Mouse (Mus musculus) heart, postnatal 0 days (tissue): ENCODE measurements at regions not wholly inside any gene's neighbourhood (a gene's known extent, or its start where the extent isn't known, plus 50 kb on each side); places are given as distances from the start of the nearest gene placed in this dataset.

Experiments used
- ATAC-seq: fragments of 200-750 bp; cut with Nextera tagmentation; 2 replicates; pipeline ENCODE4 v1.8.0; 2017; ENCODE audit warnings: low read depth, moderate number of reproducible peaks, moderate library complexity; ENCODE audit not compliant: insufficient read depth
- DNase-seq: peaks from one replicate; pipeline ENCODE4 v3.0.0-alpha.2; 2016; ENCODE audit warnings: low spot score
- H3K27ac ChIP-seq: fragments of 300-500 bp; sonication (generic); 2 replicates; pipeline ENCODE4 v1.5.1; 2014; ENCODE audit warnings: low read depth, mild to moderate bottlenecking
- H3K27me3 ChIP-seq: fragments of 300-500 bp; sonication (generic); 2 replicates; pipeline ENCODE4 v1.6.1; 2014; ENCODE audit warnings: low read length, mixed read lengths; ENCODE audit not compliant: control insufficient read depth, insufficient read depth
- H3K36me3 ChIP-seq: fragments of 300-500 bp; sonication (generic); replicated peaks from 2 replicates; pipeline ENCODE4 v1.6.1; 2014; ENCODE audit warnings: low read length, mixed read lengths; ENCODE audit not compliant: control insufficient read depth, insufficient read depth
- H3K4me1 ChIP-seq: fragments of 300-500 bp; sonication (generic); 2 replicates; pipeline ENCODE4 v1.6.1; 2014; ENCODE audit warnings: antibody characterized with exemption; ENCODE audit not compliant: control insufficient read depth, insufficient read depth
- H3K4me2 ChIP-seq: fragments of 300-500 bp; sonication (generic); 2 replicates; pipeline ENCODE4 v1.6.1; 2014; ENCODE audit warnings: low read depth, mild to moderate bottlenecking, low read length, moderate library complexity
- H3K4me3 ChIP-seq: fragments of 300-500 bp; sonication (generic); 2 replicates; pipeline ENCODE4 v1.5.1; 2014; ENCODE audit warnings: low read depth, low read length
- H3K9ac ChIP-seq: fragments of 300-500 bp; sonication (generic); replicated peaks from 2 replicates; pipeline ENCODE4 v1.6.1; 2014; ENCODE audit warnings: low read depth, low read length, mixed read lengths
- H3K9me3 ChIP-seq: fragments of 300-500 bp; sonication (generic); replicated peaks from 2 replicates; pipeline ENCODE4 v1.6.1; 2016; ENCODE audit warnings: low read length; ENCODE audit not compliant: control insufficient read depth
- CTCF ChIP-seq: IDR thresholded peaks from 2 replicates; pipeline ENCODE4 v1.5.1; 2016; ENCODE audit warnings: antibody characterized with exemption, control low read depth, low read depth
- EP300 ChIP-seq: IDR thresholded peaks from 2 replicates; pipeline ENCODE4 v1.6.1; 2016; ENCODE audit warnings: antibody characterized with exemption, low read depth
- whole genome bisulfite sequencing: fragments of 180-500 bp; shearing (Covaris S2); extraction: QIAGEN DNeasy Blood & Tissue Kit; methylation state at CpG from one replicate; pipeline ENCODE4 v1.1.7; 2014; 5-methylcytosine and 5-hydroxymethylcytosine counted together

DNA sequence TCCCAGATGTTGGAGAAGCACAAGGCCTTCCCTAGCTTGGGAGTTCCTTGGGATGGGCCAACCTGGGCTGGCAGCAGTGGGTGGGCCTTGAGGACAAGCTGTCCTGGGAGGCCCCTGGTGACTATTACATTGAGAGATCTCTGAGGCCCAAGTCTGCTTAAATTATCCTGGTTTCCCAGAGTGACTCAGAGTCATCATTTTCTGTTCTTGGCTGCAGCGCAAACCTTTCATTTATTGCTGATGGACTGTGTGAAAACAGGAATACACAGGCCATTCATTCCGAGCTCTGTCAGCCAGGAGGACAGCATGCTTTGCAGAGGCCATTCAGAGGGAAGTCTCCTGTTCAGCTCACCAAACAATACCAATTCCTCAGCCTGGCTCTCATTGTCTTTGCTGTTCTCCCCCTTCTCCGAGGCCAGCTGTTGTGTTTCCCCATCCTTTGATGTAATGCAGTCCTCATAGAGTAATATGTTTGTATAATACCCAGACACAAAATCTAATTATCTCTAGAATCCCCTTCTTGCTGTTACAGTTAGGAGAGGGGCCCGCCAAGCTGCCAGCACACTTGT is 220.5 kb downstream of the Insig2 start:
- 66% methylated on average over 4 of the region's 4 CpGs for WGBS
- no peak overlapping the region for H3K4me3 ChIP-seq
- no peaks in the 10 kb centered on the region for H3K9me3 ChIP-seq

DNA sequence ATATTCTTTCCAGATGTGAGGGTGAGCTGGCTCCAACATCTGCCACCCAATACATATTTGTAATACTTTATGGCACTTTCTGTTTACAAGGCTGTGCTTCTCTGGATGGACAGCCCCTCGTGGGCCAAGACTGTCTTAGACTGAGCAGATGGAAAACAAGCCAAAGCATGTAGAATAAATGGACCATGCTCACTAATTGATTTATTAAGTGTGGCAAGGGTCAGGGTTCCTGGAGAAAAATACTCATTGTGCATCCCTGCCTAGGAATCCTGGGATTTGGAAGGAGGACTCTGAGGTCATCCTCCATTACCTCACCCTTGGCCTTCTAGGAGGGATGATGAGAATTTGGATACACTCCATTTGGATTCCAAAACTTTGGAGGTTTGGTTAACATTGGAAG is 219.9 kb downstream of the Insig2 start:
- no peak for TF ChIP-seq EP300
- TF ChIP-seq CTCF = no peak
- DNase-seq (no peak), ATAC-seq (no peak)
- Histone ChIP-seq H3K4me1 (no peaks in the 10 kb centered on the region), H3K27me3 (no peaks in the 10 kb centered on the region), H3K4me3 (no peak overlapping the region), H3K27ac (no peak overlapping the region), H3K9me3 (no peaks in the 10 kb centered on the region), H3K4me2 (no peak overlapping the region), H3K36me3 (no peaks in the 10 kb centered on the region), H3K9ac (no peak overlapping the region)
- 51% methylated on average over 1 of the region's 1 CpGs for WGBS

More for the DNA sequence above, 220.5 kb downstream of the Insig2 start:
- Histone ChIP-seq H3K4me1 (no peaks in the 10 kb centered on the region), H3K27me3 (no peaks in the 10 kb centered on the region), H3K27ac (no peak overlapping the region), H3K4me2 (no peak overlapping the region), H3K9ac (no peak overlapping the region), H3K36me3 (no peaks in the 10 kb centered on the region)
- no peak for DNase-seq
- no peak for TF ChIP-seq EP300
- TF ChIP-seq CTCF = no peak
- ATAC-seq = no peak

DNA sequence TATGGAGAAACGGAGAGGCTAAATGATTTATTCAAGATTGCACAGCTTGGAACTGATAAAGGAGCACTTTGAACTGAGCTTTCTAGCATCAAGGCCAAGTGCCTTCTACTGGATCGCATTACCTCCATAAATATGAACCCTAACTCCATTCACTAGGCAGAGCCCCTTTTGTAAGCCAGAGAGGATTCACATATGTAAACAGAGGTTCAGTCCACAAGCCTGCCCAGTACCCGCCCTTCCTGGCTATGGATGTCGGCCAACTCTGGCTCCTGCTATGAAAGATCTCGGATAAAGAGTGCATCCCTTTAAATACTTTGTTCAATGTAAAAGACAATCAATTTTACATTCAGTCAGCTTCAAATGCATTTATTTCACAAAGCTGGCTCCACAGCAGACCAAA is 215.8 kb downstream of the Insig2 start:
- Histone ChIP-seq H3K9ac (no peak overlapping the region), H3K27me3 (no peaks in the 10 kb centered on the region), H3K4me1 (no peaks in the 10 kb centered on the region), H3K4me2 (no peak overlapping the region), H3K4me3 (no peak overlapping the region), H3K27ac (no peak overlapping the region), H3K36me3 (no peaks in the 10 kb centered on the region), H3K9me3 (no peaks in the 10 kb centered on the region)
- no peak for ATAC-seq
- no peak for DNase-seq
- WGBS = 58% methylated on average over 5 of the region's 5 CpGs
- no peak for TF ChIP-seq EP300
- no peak for TF ChIP-seq CTCF

DNA sequence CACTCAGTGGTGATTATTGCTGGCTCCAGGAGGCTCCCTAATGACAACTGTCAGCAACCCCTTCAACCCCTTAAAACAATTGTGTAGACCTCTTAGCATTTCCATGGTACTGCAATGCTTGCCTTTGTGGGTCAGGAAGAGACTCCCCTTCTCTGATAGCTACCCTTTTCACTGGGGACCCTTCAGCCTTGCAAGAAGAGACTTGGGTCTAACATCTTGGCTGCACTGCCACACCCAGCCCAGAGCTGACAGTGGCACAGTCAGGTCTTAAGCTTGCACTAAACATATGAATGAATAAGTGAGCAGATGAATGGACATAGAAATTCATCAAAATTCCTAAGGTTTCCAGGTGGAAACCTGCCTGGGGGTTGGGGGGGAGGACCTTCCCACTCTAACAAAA is 209.0 kb downstream of the Insig2 start:
- TF ChIP-seq EP300 = no peak
- no peak for TF ChIP-seq CTCF
- Histone ChIP-seq H3K4me3 (no peak overlapping the region), H3K27me3 (no peaks in the 10 kb centered on the region), H3K4me2 (no peak overlapping the region), H3K36me3 (no peaks in the 10 kb centered on the region), H3K9ac (no peak overlapping the region), H3K9me3 (no peaks in the 10 kb centered on the region), H3K27ac (no peak overlapping the region), H3K4me1 (no peaks in the 10 kb centered on the region)
- ATAC-seq = no peak
- DNase-seq = no peak

DNA sequence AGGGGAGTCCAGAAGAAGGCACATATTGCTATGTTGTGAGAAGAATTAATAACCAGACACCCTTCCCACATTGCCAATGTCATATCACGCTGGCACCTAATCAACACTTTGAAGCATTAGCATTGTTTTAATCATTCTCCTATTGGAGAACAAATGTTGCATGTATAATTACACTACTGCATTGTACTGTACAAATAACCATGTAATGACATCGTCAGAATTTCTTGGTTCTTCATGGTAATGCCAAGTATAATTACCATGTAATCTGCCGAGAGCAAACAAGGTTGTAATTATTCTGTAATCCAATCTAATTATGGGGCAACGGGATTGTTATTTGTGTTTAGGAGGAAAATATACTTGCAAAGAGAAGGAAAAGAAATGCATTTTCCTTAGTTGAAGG is 196.1 kb downstream of the Insig2 start:
- Histone ChIP-seq H3K27me3 (no peaks in the 10 kb centered on the region), H3K27ac (no peak overlapping the region), H3K4me3 (no peak overlapping the region), H3K9ac (no peak overlapping the region), H3K36me3 (no peaks in the 10 kb centered on the region), H3K4me1 (no peaks in the 10 kb centered on the region), H3K9me3 (no peaks in the 10 kb centered on the region), H3K4me2 (no peak overlapping the region)
- 78% methylated on average over 4 of the region's 4 CpGs for WGBS
- DNase-seq = no peak
- ATAC-seq = no peak
- TF ChIP-seq EP300 (no peak), CTCF (no peak)

DNA sequence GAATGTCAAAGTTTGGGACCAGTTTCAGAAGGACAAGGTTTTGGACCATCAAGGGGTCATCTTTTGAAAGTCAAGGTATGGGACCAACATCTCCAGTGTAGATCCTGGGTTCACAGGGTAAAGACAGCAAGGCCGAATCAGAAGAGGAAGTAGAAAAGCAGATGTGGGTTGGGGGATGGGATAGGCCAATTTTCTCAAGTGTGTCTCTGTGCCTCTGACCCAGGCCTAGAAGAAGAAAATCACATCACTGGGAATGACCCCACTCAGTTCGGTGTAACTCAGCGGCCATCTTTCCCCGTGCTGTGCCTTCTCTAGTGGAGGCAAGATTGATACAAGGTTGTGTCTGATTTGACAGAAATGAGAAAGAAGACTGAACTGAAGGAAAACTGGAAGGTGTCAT is 195.5 kb downstream of the Insig2 start:
- no peaks in the 10 kb centered on the region for H3K4me1 ChIP-seq
- no peak overlapping the region for H3K4me2 ChIP-seq
- no peaks in the 10 kb centered on the region for H3K36me3 ChIP-seq
- no peak overlapping the region for H3K27ac ChIP-seq
- TF ChIP-seq CTCF = no peak
- TF ChIP-seq EP300 = no peak
- no peak for DNase-seq
- ATAC-seq = no peak
- H3K4me3 ChIP-seq = no peak overlapping the region
- no peaks in the 10 kb centered on the region for H3K9me3 ChIP-seq
- H3K27me3 ChIP-seq = no peaks in the 10 kb centered on the region
- no peak overlapping the region for H3K9ac ChIP-seq
- 85% methylated on average over 4 of the region's 4 CpGs for whole genome bisulfite sequencing
